Mouse (Mus musculus) pancreas, adult 10 weeks (tissue): ENCODE data around the gene Wfdc8. TPM values are rescaled to one million over a fixed set of nuclear protein-coding genes. Genes with fewer than 3 reads are reported as not detected.

ENCODE experiments used
- polyA plus RNA-seq: library from polyadenylated mRNA; stranded (reverse); fragments of 350-450 nt; fragmentation: Illumina TruSeq; extraction: RNeasy Lipid Tissue Mini Kit (QIAGEN cat#74804); gene quantifications from one replicate; pipeline ENCODE4 v1.2.3, GENCODE M21; 2015; ENCODE audit warnings: low read depth, low replicate concordance; ENCODE audit not compliant: insufficient read depth

Wfdc8 gene
- polyA plus RNA-seq = not detected

DNA sequence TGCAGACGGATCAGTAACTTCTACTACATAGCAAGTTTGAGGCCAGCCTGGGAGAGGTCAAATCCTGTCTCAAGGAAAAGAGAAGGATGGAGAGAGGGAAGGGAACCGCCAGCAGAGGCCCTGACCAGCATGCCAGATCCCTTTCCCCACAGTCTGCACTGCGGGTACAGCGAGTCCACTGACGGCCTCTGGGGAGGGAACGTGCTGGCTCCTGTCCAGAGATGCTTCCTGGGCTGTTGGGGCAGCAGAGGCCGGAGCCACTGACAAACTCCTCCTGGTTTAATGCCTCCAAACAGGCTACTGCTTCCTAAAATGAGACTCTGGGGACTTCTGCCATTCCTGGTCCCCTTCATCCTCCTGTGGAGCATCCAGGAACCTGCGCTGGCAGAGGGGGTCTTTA lies at the start of gene Wfdc8, which contains the start of gene Wfdc6b:
Gene Wfdc8 (minus strand): TSS at position 156 of the 400 bp plus-strand sequence.
Gene Wfdc6b (plus strand): TSS at position 52 of the 400 bp plus-strand sequence.

GRCm38 (mm10) chr2:164656483-164656882 lies 43.1 kb upstream of the Wfdc8 start, which contains the start of gene Wfdc9:
Gene Wfdc9, minus strand, starts transcription at chr2:164656583.

GRCm38 (mm10) chr2:164655858-164656257 lies 42.4 kb upstream of the Wfdc8 start, which contains the start of gene Wfdc10:
Gene Wfdc10, plus strand, starts transcription at chr2:164656046.

DNA sequence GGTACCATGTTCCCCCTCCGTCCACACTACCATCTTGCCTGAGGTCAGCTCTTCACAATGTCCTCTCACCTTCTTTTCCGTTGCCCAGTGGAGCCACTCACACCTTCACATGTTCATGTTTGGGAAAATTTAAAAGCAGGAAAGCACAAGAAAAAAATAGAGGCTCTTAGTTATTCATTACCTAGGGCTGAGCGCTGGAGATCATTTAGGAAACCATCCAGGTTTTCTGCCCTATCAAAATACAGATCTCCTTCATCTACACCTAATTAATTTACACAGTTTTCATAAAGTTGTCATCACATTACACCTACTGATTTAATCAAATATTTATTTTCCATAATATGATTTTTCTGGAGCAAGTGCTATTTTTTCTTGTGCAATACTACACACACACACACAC lies 25.3 kb upstream of the Wfdc8 start, which contains the start of gene Wfdc16:
Gene Wfdc16 (minus strand): TSS at position 101 of the 400 bp plus-strand sequence.

GRCm38 (mm10) chr2:164593494-164593893 lies 19.9 kb downstream of the Wfdc8 start, which contains the start of gene Eppin:
Gene Eppin, minus strand, starts transcription at chr2:164593594.

DNA sequence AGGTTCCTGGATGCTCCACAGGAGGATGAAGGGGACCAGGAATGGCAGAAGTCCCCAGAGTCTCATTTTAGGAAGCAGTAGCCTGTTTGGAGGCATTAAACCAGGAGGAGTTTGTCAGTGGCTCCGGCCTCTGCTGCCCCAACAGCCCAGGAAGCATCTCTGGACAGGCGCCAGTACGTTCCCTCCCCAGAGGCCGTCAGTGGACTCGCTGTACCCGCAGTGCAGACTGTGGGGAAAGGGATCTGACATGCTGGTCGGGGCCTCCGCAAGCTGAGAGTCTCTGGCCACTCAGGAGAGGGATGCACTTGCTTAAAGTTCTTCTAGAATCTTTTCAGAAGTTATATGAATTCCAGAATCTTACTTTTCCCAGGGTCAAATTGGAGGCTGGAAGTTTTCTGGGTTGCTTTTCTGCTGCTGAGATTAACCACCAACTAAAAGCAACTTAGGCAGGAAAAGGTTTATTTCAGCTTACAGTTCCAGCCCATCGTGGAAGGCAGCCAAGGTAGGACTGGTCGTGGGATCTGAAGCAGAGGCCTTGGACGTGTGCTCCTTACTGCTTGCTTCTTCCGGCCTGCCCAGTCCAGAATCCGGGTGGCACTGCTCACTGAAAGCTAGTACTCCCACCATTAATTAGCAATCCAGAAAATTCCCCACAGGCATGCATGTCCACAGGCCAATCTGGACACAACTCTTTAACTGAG lies 28.3 kb downstream of the Wfdc8 start, which contains the start of gene Wfdc6a:
Gene Wfdc6a (minus strand): TSS at position 423 of the 701 bp plus-strand sequence.

DNA sequence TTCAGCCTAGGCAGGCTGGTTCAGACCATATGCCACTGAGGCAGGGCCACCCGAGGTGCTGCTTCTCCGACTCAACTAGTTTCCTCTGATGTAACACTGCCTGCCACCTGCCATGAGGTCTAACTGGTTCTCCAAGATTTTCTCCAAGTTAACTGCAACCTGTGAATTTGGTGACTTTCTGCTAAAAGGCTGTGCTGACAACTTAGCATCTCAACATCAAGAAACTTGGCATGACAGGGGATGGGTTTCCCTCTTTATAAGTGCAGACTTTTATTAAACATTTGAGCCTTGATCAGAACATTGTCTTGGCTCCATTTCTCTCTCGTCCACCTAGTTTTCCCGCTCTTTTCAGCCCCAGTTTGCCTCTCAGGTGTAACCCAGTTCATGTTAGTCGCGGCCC lies 40.1 kb downstream of the Wfdc8 start, which contains the start of gene Spint3:
Gene Spint3 (minus strand): TSS at position 101 of the 400 bp plus-strand sequence.

GRCm38 (mm10) chr2:164562391-164563188 lies 50.8 kb downstream of the Wfdc8 start, which contains the start of gene Wfdc2:
Gene Wfdc2, plus strand, starts transcription at chr2:164562413.

Other genes with a start within 250 kb of the Wfdc8 start
- gene Slpi, start 224.5 kb downstream of the Wfdc8 start, polyA plus RNA-seq = 146 TPM
- 571 TPM for gene Rbpjl, start 210.5 kb downstream of the Wfdc8 start, polyA plus RNA-seq
- gene Matn4, start 208.5 kb downstream of the Wfdc8 start, polyA plus RNA-seq = 9.7 TPM
- 22.0 TPM for gene Sdc4, start 169.7 kb downstream of the Wfdc8 start, polyA plus RNA-seq
- 11.8 TPM for gene Sys1, start 156.7 kb downstream of the Wfdc8 start, polyA plus RNA-seq
- not detected for gene Gm20458, start 152.7 kb downstream of the Wfdc8 start, polyA plus RNA-seq
- gene Trp53tg5, start 139.9 kb downstream of the Wfdc8 start, polyA plus RNA-seq = not detected
- 8.1 TPM for gene Dbndd2, start 127.5 kb downstream of the Wfdc8 start, polyA plus RNA-seq
- gene Pigt, start 116.1 kb downstream of the Wfdc8 start, polyA plus RNA-seq = 10.4 TPM
- gene Wfdc2, start 51.2 kb downstream of the Wfdc8 start, polyA plus RNA-seq = 8.5 TPM
- gene Spint3, start 40.2 kb downstream of the Wfdc8 start, polyA plus RNA-seq = not detected
- gene Wfdc6a, start 28.2 kb downstream of the Wfdc8 start, polyA plus RNA-seq = not detected
- gene Eppin, start 20.0 kb downstream of the Wfdc8 start, polyA plus RNA-seq = not detected
- gene Wfdc6b, start 104 bp downstream of the Wfdc8 start, polyA plus RNA-seq = not detected
- 1.0 TPM for gene Wfdc16, start 25.2 kb upstream of the Wfdc8 start, polyA plus RNA-seq
- gene Wfdc10, start 42.4 kb upstream of the Wfdc8 start, polyA plus RNA-seq = not detected
- not detected for gene Wfdc9, start 43.0 kb upstream of the Wfdc8 start, polyA plus RNA-seq
- gene Wfdc11, start 60.5 kb upstream of the Wfdc8 start, polyA plus RNA-seq = not detected
- not detected for gene Wfdc13, start 71.5 kb upstream of the Wfdc8 start, polyA plus RNA-seq
- not detected for gene Spint4, start 84.9 kb upstream of the Wfdc8 start, polyA plus RNA-seq
- gene Spint5, start 101.7 kb upstream of the Wfdc8 start, polyA plus RNA-seq = not detected
- 2.3 TPM for gene Wfdc3, start 132.3 kb upstream of the Wfdc8 start, polyA plus RNA-seq
- gene Dnttip1, start 132.4 kb upstream of the Wfdc8 start, polyA plus RNA-seq = 6.2 TPM
- not detected for gene Ube2c, start 156.3 kb upstream of the Wfdc8 start, polyA plus RNA-seq
- not detected for gene Tnnc2, start 166.3 kb upstream of the Wfdc8 start, polyA plus RNA-seq
- 7.6 TPM for gene Snx21, start 172.2 kb upstream of the Wfdc8 start, polyA plus RNA-seq
- 3.7 TPM for gene Acot8, start 191.3 kb upstream of the Wfdc8 start, polyA plus RNA-seq
- gene Zswim3, start 191.5 kb upstream of the Wfdc8 start, polyA plus RNA-seq = 1.3 TPM
- gene Zswim1, start 209.1 kb upstream of the Wfdc8 start, polyA plus RNA-seq = 2.2 TPM
- not detected for gene Spata25, start 214.9 kb upstream of the Wfdc8 start, polyA plus RNA-seq
- 25.7 TPM for gene Ctsa, start 219.2 kb upstream of the Wfdc8 start, polyA plus RNA-seq
- gene Neurl2, start 219.8 kb upstream of the Wfdc8 start, polyA plus RNA-seq = 0.87 TPM
- 49.6 TPM for gene Pltp, start 244.1 kb upstream of the Wfdc8 start, polyA plus RNA-seq